Mouse (Mus musculus) embryo, embryonic 10.5 days (tissue): ENCODE results near the gene Mta2.

Experiments used
- DNase-seq: peaks from one replicate; pipeline ENCODE4 v3.0.0-alpha.2; 2015; ENCODE audit warnings: low spot score

The Mta2 gene

DNA sequence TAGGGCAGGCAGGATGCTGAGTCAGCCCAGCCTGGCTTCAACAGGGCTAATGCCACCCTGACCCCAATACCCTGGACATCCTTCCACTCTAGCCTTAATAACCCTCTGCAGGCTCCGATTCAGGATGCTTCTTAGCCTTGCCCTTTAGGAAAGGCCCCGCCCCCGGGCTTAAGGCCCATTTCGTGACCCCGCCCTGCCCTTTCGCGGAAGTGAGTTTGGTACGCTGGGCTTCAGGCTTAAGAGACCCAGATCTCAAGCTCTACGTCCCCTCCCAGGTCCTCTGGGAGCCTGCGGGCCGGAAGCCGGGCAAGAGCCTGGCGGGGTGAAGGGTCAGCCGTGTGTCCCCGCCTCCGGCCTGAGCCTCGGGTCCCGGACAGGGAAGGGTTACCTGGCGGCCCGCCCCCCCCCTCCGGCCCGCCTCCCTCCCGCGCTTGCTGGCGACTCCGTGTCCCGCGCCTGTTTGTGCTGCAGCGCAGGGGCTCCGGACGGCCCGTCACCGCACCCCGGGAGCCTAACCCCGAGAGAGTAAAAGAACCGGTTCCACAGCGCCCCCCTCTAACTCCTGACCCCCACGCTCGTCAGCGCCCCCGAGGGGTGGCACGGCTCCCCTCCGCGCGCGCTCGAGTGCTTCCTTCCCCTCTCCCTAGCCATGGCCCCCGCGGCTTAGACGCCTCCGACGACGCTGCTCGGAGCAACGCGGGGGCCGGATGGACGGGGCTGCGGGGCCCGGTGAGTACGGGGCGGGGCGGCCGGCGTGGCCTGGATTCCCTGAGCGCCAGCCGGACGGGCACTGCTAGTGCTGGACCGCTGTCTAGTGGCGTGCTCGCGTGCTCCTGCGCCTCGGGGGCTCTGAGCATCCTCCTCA, 12.2 kb upstream of the Mta2 start, which contains the start of the genes Rom1 and Eml3:
Gene Rom1, minus strand, starts transcription at position 133 of the 865 bp plus-strand sequence.
Gene Eml3, plus strand, starts transcription at position 329 of the 865 bp plus-strand sequence.
- peak; percentile 91 for DNase-seq

DNA sequence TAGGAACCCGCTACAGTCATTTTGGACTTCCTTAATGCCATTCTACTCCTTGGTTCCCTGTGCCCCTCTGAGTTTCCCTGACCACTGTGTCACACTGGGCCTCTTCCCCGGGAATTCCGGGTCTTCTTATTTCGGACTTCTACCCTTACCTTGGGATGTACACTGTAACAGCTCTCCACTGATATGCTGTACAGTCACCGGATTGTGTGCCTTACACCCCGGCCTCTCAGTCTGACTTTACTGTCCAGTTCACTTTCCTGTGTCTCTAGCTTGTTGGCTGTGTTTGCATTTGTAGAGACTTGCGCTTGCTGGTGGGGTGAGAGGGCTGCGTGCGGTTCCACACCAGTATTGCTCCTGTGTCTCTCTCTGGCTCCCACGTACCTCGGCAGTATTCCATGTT, 11.6 kb upstream of the Mta2 start:
- DNase-seq: no peak

DNA sequence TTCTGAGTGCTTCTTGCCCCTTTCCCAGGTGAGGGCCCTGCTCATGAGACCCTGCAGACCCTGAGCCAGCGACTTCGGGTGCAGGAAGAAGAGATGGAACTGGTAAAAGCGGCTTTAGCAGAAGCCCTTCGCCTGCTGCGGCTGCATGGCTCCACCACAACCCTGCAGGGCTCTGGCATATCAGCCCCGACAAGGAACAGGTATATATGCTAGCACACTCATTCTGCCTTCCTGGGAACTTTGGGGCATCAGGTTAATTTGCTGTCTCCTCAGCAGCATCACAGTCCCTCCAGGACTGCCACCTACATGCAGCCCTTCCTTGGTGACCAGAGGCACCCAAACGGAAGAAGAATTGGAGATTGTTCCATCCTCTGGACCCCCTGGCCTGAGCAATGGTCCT, 10.9 kb upstream of the Mta2 start:
- no peak for DNase-seq

DNA sequence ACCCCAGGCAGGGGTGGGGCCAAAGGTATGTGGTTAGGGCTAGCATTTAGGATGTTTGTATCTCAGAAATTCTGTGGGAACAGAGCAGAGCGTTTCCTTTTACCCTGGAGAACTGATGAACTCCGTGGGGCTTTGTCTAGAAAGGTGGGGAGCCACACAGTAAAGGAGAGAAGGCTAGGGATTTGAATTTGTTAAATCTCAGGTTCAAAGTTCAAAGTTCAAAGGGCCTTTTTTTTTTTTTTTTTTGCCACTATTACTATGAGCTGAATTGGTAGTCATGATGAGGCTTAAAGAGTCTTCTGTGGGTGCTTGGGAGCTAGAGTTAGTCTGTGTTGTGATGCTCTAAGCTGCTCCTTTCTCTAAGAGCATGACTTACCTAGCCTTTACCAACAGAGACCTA, 4.9 kb upstream of the Mta2 start:
- DNase-seq: no peak

DNA sequence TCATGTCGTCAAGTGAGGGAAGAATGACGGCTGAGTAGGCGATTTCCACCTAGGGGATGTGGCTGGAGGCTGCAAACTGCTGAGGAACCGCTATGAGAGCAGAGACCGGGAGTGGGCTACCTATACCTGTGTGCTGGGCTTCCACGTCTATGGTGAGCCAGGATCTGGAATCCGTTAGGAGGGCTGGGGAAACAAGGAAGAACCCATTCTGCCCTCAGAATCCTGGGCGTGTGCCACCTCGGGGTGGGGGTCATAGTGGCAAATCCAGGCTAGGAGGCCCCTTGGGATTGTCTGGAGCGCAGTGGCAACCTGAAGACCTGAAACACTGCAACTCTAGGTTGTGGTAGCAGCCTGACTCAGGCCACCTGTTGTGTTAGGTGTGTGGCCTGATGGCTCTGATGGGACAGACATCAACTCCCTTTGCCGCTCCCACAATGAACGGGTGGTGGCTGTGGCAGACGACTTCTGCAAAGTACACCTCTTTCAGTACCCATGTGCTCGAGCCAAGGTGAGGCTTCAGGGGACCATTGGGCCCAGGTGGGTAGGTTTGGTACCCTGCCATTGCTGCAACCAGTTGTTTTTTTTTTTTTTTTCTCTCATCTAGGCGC, 1.0 kb upstream of the Mta2 start:
- DNase-seq: no peak

DNA sequence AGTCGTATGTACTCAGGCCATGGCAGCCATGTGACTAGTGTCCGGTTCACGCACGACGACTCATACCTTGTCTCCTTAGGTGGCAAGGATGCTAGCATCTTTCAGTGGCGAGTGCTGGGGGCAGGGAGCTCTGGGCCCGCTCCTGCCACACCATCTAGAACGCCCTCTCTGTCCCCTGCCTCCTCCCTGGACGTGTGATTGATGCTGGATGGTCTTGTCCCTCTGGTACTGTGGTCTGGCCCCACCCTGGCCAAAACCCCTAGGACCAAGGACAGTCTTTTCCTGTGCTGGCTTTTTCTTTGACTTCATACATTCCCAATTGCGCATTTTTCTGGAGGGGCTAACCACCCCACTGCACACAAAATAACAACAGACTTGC, 550 bp upstream of the Mta2 start:
- peak; percentile 17 for DNase-seq

DNA sequence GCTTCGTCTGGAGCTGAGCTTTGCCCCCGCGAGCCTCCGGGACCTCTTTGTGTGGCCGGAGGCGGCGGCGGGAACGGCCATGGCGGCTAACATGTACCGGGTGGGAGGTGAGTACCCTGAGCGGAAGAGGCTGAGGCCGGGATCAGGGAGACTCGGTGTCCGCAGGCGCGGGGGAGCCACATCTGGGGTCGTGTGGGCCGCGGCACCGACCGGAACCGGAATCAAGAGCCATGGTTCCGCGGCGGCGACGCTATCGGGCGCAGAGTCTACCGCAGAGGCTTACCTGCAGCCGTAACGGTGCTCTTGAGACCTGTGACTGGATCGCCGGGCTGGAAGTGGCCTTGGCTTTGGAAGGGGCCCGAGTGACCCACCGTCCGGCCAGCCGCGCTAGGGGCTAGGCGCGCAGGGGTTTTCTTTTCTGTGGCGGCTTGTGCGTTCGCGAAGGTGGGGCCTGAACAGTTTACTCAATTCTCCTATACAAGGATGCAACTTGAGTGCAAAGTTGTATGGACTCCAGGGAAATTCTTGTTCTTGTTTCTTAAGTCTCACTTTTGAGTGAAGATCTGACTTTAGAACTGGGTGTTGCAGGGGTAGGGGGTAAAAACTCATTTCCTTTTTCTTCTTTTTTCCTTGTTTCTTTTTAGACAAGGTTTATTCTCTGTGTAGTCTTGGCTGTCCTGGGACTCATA, 745 bp downstream of the Mta2 start:
- peak; percentile 64 for DNase-seq

DNA sequence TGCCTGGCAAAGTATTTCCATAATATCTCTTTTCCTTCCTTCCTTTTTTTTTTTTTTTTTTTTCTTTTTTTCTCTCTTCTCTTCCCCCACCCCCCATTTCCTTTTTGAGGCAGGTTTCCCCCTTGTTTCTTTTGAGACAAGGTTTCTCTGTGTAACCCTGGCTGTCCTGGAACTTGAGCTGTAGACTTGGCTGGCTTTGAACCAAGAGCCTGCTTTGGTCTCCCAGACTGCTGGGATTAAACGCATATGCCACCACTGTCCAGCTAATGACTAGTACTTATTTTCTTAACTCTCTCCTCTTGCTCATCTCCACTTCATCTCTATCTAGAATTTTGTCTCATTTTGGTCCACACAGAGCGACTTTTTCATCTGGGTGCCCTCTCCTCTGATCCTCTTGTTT, 1.4 kb downstream of the Mta2 start:
- no peak for DNase-seq

DNA sequence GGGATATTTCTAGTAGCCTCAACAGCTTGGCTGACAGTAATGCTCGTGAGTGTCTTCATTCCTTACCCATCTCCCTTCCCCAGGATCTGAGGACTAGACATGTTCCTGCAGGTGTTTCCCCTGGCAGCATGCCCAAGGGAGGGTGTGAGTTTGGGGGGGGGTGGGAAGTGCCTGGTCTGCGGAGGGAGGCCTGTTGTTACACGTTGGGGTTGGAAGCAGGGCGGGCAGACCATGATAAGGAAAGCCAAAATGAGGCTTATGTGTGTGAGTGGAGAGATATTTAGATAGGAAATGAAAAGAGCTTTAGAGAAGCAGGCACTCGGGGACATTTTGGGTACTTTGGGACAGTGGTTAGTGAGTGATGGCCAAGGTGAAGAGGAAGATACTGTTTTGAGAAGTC, 2.4 kb downstream of the Mta2 start:
- DNase-seq: no peak

DNA sequence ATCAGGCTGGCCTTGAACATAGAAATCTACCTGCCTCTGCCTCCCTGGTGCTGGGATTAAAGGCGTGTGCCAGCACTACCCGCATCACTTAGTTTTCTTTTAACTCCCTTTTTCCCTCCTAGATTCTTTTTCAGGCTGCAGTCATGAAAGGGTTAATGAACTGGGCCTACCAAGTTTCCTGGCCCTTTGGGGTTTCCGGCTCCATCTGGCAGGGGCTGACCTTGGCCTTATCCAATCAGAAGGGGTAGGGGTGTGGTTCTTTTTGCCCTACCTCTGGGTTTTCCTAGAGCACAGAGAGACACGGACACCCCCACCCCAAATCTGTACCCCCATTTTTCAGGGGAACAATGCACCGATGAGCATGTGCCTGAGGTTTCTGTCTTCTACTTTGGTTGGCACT, 3.1 kb downstream of the Mta2 start:
- peak; percentile 83 for DNase-seq

DNA sequence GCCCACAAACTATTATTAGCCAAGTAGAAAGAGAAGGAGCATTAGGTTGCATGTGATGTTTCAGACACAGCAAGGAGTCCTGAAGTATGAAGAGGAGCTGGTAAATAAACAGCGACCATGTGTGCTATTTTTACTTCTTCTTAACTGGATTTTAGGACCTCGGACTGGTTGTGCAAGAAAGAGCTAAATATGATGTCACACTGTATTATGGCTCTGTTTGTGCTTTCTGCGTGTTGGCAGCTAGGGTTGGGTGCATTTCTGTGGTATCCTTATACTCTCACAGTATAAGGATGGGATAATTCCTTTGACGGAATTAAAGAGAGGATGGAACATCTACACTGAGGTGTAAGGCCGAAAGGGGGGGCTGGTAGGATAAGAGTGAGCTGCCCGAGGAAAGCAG, 3.6 kb downstream of the Mta2 start:
- DNase-seq: no peak

DNA sequence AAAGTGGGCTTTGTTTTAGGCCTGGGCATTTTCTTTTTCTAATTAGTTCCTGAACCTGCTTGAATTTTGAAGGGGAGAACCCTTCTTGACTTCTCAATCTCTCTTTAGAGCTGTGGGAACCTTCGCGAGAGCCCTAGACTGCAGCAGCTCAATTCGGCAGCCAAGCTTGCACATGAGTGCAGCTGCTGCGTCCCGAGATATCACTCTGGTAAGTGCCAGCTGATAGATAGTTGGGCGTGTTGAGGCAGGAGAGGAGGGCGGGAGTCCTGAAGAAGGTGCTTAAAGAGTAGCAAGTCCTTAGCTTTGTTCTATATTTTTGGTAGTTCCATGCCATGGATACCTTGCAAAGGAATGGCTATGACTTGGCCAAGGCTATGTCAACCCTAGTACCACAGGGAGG, 5.3 kb downstream of the Mta2 start:
- DNase-seq: no peak

DNA sequence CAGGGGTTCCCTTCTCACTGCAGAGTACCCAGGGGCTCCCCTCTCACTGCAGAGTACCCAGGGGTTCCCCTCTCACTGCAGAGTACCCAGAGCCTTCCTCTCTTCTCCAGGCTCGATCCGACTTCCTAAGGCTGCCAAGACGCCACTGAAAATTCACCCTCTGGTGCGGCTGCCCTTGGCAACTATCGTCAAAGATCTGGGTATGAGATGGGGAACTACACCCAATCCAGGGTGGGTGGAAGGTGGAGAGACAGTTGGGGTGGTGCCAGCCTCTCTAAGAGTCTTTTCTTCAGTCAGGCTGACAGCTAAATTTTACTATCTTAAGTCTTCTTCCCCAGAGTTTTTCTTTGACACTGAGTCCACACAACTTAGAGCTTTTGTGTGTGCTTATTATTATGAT, 8.5 kb downstream of the Mta2 start:
- no peak for DNase-seq

DNA sequence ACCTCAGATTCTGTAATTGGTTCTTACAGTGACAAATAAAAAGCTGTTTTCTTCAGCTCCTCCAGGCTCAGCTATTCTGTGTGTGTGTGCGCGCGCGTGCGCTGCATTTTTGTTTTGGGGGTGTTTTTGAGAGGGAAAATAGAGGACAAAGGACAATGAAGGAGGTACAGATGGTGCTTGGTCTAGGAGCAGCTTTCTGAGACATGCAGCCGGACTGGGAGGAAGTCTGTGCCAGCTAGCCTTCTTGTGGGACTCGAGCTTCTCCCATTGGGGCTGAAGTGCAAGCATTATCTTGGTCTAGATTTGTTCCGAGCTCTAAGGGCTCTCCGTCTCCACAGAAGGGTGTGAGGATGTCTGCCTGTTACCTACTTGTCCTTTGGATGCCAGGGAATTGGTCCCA, 10.6 kb downstream of the Mta2 start:
- no peak for DNase-seq

DNA sequence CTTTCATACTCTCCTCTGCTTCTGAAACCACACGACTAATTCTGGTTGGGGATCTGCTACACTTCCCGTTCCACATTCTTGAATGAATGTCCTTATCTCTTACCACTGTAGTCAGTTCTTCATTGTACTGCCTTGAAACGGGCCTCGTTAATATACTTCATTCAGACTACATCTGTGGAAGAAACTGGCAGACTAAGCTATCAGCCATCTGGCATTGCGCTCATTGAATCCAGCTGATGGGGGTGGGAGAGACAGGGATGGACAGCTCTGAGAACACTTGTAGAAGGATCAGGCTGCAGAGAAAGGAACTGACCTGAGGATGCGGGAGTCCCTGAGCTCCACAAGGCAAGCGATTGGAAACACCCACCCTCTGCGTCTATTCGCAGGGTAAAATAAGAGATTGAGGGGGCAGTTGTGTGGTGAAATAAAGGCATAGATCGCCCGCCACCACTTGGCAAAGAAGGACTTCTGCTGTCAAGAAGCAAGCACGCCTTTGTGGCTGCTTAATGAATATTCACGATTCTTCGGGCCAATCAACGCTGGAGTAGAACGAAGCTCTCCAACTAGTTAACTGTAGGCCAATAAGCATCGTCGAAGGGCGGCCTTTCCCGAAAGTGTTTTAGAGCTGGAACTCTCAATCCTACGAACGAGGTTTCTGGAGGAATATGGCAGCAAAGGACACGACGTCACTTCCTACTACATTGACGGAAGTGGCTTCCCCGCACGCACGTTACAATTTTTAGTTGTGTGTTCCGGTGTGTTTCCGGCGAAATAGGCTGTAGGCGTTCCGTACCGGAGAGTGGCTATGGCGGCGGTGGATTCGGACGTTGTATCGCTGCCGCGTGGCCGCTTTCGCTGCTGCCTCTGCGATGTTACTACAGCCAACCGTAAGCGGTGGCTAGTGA, 11.7 kb downstream of the Mta2 start, which contains the start of gene Tut1:
Gene Tut1, plus strand, starts transcription at position 713 of the 905 bp plus-strand sequence.
- peak; percentile 99 for DNase-seq

DNA sequence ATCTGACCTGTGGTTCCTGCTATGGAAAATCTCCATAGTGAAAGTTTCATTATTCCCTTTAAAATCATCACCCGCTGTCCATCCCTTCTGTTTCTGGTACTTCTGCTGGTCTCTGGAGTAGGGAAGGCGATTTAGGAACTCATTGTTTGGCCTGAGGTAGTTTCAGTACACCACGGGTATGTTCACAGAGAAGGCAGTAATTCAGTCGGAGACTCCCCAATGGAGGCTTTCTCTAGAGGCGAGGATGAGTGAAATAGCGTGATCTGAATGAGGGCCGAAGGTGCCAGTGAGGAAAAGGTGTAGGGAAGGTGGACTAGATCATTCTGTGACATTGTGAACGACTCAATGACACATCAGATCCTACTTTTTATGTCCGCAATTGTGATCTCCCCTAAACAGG, 12.5 kb downstream of the Mta2 start:
- DNase-seq: no peak

DNA sequence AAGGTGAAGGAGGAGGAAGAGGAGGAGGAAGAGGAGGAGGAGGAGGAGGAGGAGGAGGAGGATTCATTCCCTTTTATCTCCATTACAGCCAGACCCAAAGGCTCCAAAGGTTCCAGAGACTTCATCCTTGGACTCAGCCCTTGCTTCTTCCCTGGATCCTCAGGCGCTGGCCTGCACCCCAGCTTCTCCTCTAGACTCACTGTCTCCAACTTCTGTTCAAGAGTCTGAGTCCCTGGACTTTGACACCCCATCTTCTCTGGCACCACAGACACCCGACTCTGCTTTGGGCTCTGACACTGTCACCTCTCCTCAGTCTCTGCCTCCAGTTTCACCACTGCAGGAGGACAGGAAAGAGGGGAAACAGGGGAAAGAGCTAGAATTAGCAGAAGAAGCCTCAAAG, 20.6 kb downstream of the Mta2 start:
- no peak for DNase-seq

DNA sequence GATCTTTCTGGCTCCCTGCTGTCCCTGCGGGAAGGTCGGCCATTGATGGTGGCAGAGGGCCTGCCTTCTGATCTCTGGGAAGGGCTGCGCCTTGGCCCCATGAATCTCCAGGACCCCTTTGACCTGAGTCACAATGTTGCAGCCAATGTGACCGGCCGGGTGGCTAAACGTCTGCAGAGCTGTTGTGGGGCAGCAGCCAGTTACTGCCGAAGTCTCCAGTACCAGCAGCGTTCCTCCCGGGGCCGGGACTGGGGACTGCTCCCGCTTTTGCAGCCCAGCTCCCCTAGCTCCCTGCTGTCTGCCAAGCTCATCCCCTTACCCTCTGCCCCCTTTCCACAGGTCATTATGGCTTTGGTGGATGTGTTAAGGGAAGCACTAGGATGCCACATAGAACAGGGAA, 23.4 kb downstream of the Mta2 start:
- DNase-seq: no peak

DNA sequence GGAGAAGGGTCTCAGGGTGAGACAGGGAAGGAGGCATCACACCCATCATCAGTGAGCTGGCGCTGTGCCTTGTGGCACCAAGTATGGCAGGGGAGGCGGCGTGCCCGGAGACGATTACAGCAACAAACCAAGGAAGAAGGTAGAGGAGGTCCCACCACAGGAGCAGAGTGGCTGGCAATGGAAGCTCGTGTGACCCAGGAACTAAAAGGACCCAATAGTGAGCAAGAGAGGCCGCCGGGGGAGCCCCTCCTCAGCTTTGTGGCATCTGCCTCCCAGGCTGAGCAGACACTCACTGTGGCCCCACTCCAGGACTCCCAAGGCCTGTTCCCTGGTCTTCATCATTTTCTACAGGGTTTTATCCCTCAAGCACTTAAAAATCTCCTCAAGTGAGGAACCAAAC, 24.1 kb downstream of the Mta2 start:
- no peak for DNase-seq

DNA sequence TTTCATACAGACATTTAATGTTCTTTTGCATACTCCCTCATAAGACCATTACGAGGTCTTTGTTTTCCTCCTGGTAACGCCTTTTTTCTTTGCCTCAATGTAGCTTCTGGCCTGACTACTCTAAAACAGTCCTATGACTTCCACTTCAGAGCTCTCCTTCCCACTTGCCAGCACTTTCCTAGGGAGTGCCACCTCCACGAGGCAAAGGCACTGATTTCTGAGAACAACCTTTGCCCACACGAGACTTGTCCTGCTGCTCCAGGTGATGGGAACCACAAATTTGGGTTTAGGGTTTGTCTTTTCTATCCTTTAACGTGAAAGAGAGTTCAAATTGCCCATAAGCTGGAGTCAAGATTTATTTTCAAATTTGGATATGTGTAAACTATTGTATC, 24.5 kb downstream of the Mta2 start:
- no peak for DNase-seq

DNA sequence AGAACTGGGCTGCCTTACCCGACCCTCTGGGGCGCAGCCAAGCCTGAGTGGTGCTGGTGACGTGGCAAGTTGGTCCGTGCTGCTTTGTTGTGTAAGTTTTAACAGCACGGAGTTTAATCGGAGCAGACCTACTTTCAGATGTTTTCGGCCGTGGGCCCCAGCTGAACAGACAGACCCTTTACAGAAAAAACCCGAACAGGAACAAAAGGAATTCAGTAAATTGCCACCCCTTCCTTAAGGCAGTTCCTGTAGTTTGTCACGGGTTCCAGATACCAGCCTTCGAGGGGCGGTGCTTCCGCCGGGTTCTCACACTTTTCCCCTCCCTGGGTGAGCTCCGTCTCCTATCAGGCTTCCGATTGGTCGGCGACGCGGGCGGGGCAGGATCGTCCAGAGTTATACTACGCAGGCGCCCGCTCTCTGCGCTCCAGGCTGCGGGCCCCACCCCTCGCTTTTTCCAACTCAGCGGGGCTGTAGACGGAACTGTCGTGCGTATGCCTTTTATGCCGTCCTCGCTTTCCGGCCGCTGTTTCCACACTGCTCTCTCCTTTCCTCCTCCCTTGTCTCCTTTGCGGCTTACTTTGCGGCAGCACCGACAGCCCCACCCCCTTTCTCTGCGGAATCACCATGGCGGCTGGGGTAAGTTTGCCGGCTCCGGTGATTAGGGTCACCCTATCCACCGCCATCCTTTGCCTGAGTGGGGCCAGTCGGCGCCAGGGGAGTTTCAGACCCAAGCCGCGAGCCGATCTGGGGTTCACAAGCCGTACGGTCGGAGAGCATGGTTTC, 25.1 kb downstream of the Mta2 start, which contains the start of gene Eef1g:
Gene Eef1g, plus strand, starts transcription at position 452 of the 783 bp plus-strand sequence.
- peak; percentile 99 for DNase-seq
